ENCODE assay signal across 13 mouse cellular contexts in genomic region chr13:53293065-53293464, GRCm38 (mm10). TPM values are rescaled to one million over a fixed set of nuclear protein-coding genes. Genes with fewer than 3 reads are reported as not detected.
DNase-seq lines count a peak whose midpoint lies in the region; ATAC-seq lines count a peak whose summit lies in the region.
"Had no signal": no experiment of that assay in that cellular context is flagged by ENCODE, and none has a peak within 500 bp of the region (broad histone marks: within the 10 kb centered on the region; RNA-seq: fewer than 3 reads in every experiment).

No protein-coding gene starts in this region.

- H3K27me3 ChIP-seq in heart, embryonic 14.5 days (ENCODE audit: control insufficient read depth, insufficient read depth, low read length) = no peaks in the 10 kb centered on the region
- no peaks in the 10 kb centered on the region for H3K27me3 ChIP-seq in intestine, embryonic 14.5 days (replicated peaks; ENCODE audit: control insufficient read depth, insufficient read depth, low read length)
- peaks cover 5% of the 10 kb centered on the region; the same call in 1 of the 2 replicates for H3K27me3 ChIP-seq in liver, embryonic 11.5 days (replicated peaks; ENCODE audit: control insufficient read depth, insufficient read depth, low read length)

- WGBS in heart, embryonic 14.5 days = 13% methylated on average over 12 of the region's 12 CpGs
- 4% methylated on average over 12 of the region's 12 CpGs for WGBS in intestine, embryonic 14.5 days
- WGBS in liver, embryonic 11.5 days = 50% methylated on average over 12 of the region's 12 CpGs

- peak overlapping the region; percentile 51 for H3K4me2 ChIP-seq in heart, embryonic 14.5 days (ENCODE audit: low read length)
- peak overlapping the region; percentile 29 for H3K4me2 ChIP-seq in intestine, embryonic 14.5 days (ENCODE audit: low read length)
- H3K4me2 ChIP-seq in liver, embryonic 11.5 days = no peak overlapping the region
- H3K4me2 ChIP-seq: forebrain, embryonic 13.5 days; hindbrain, embryonic 14.5 days; liver, embryonic 12.5 days; neural tube, embryonic 13.5 days had no signal

- no peaks in the 10 kb centered on the region for H3K9me3 ChIP-seq in heart, embryonic 14.5 days (ENCODE audit: control insufficient read depth, low read length)
- H3K9me3 ChIP-seq in intestine, embryonic 14.5 days (ENCODE audit: control insufficient read depth, low read length) = no peaks in the 10 kb centered on the region
- H3K9me3 ChIP-seq in liver, embryonic 11.5 days (ENCODE audit: control insufficient read depth, low read length) = no peaks in the 10 kb centered on the region
- H3K9me3 ChIP-seq: forebrain, embryonic 13.5 days; liver, embryonic 12.5 days; neural tube, embryonic 13.5 days had no signal

- H3K9ac ChIP-seq in heart, embryonic 14.5 days (ENCODE audit: low read length) = no peak overlapping the region
- H3K9ac ChIP-seq in intestine, embryonic 14.5 days (ENCODE audit: low read length) = no peak overlapping the region
- H3K9ac ChIP-seq in liver, embryonic 11.5 days (ENCODE audit: low read depth, low read length) = no peak overlapping the region
- H3K9ac ChIP-seq: forebrain, embryonic 13.5 days; hindbrain, embryonic 14.5 days; liver, embryonic 12.5 days; neural tube, embryonic 13.5 days had no signal

- no peak for DNase-seq in heart, adult 8-10 months (ENCODE audit: low spot score)
- DNase-seq in kidney, postnatal 4 days = peak; percentile 30 to 41
- DNase-seq in kidney, postnatal 36 days = no peak
- peak; percentile 77 for DNase-seq in intestine, embryonic 14.5 days (ENCODE audit: low spot score)
- peak; percentile 94 for DNase-seq in mesoderm, embryonic 11.5 days (ENCODE audit: low read depth, low spot score)
- DNase-seq in liver, embryonic 11.5 days (ENCODE audit: low spot score) = no peak
- no peak for DNase-seq in cerebellum, postnatal 10 days

- H3K4me3 ChIP-seq in heart, embryonic 14.5 days (ENCODE audit: control insufficient read depth in 1 of 2, insufficient read depth in 1 of 2, low read depth in 1 of 2, low read length in 2 of 2) = no peak overlapping the region
- no peak overlapping the region for H3K4me3 ChIP-seq in intestine, embryonic 14.5 days (ENCODE audit: low read depth, low read length)
- H3K4me3 ChIP-seq in liver, embryonic 11.5 days (ENCODE audit: low read depth, low read length) = no peak overlapping the region
- H3K4me3 ChIP-seq: forebrain, embryonic 13.5 days; liver, embryonic 12.5 days; megakaryocyte, embryonic 14.5 days; neural tube, embryonic 13.5 days had no signal

- ATAC-seq in heart, embryonic 14.5 days (ENCODE audit: insufficient number of reproducible peaks, insufficient read depth, low FRiP score, low read depth) = no peak
- ATAC-seq in intestine, embryonic 14.5 days (replicated peaks; ENCODE audit: low FRiP score, low TSS enrichment, low read depth) = peak; percentile 65
- no peak for ATAC-seq in liver, embryonic 11.5 days (replicated peaks; ENCODE audit: low FRiP score)
- ATAC-seq: forebrain, embryonic 13.5 days; liver, embryonic 12.5 days had no signal

- H3K36me3 ChIP-seq in heart, embryonic 14.5 days (ENCODE audit: control insufficient read depth, insufficient read depth, low read length) = no peaks in the 10 kb centered on the region
- H3K36me3 ChIP-seq in intestine, embryonic 14.5 days (ENCODE audit: control insufficient read depth, insufficient read depth, low read length) = no peaks in the 10 kb centered on the region
- no peaks in the 10 kb centered on the region for H3K36me3 ChIP-seq in liver, embryonic 11.5 days (ENCODE audit: control insufficient read depth, insufficient read depth, low read length)
- H3K36me3 ChIP-seq: liver, embryonic 12.5 days; neural tube, embryonic 13.5 days had no signal

- H3K4me1 ChIP-seq in heart, embryonic 14.5 days (ENCODE audit: control insufficient read depth in 2 of 2, insufficient read depth in 2 of 2, low read length in 2 of 2) = peaks cover 12 to 15% of the 10 kb centered on the region in 2 experiments
- peaks cover 36% of the 10 kb centered on the region for H3K4me1 ChIP-seq in intestine, embryonic 14.5 days (replicated peaks; ENCODE audit: control insufficient read depth, insufficient read depth, low read length)
- no peaks in the 10 kb centered on the region for H3K4me1 ChIP-seq in liver, embryonic 11.5 days (replicated peaks; ENCODE audit: control insufficient read depth, insufficient read depth, low read length)
- H3K4me1 ChIP-seq: forebrain, embryonic 13.5 days; liver, embryonic 12.5 days; megakaryocyte, embryonic 14.5 days had no signal

- H3K27ac ChIP-seq in heart, embryonic 14.5 days (replicated peaks in 1 of 2; ENCODE audit: control insufficient read depth in 1 of 2, insufficient read depth in 1 of 2, low read depth in 2 of 2, low read length in 2 of 2) = 0 out of 4 replicates have a peak overlapping the region, but pooled peaks of 1 of the 2 experiments have one; percentile 14
- no peak overlapping the region; the same call in 1 of the 2 replicates for H3K27ac ChIP-seq in intestine, embryonic 14.5 days (ENCODE audit: low read depth)
- H3K27ac ChIP-seq in liver, embryonic 11.5 days (ENCODE audit: low read depth, low read length) = no peak overlapping the region
- H3K27ac ChIP-seq: forebrain, embryonic 13.5 days; hindbrain, embryonic 14.5 days; liver, embryonic 12.5 days; neural tube, embryonic 13.5 days had no signal

RNA-seq across cellular contexts. Expression of gene Ror2, which starts 7.1 kb away (rescaled TPM):
- polyA plus RNA-seq in heart, embryonic 14.5 days (2014; fragmentation: Nextera tagmentation; extraction: Ambion mirVana) = 11.5 and 13.2 TPM in 2 replicates
- total RNA-seq in heart, adult 8-10 months (2022) = 1 to 10 TPM in 3 of 4 experiments, under 1 TPM in 1; 0.72 to 1.2 (median 1.0) TPM
- polyA plus RNA-seq in intestine, embryonic 14.5 days (2014; fragmentation: Nextera tagmentation; extraction: Ambion mirVana) = 15.5 and 18.5 TPM in 2 replicates
- polyA plus RNA-seq in liver, embryonic 11.5 days (2014; fragmentation: Nextera tagmentation; extraction: Ambion mirVana) = 3.8 and 4.3 TPM in 2 replicates

Comparison
In these comparisons a context has a peak if more than half of its experiments do, and no peak if none do; other contexts are left out.
1. DNase-seq: peak in kidney, postnatal 4 days (2 of 2), intestine, embryonic 14.5 days (single experiment) and mesoderm, embryonic 11.5 days (single experiment); none in heart, adult 8-10 months (single experiment), kidney, postnatal 36 days (0 of 2), liver, embryonic 11.5 days (single experiment) and cerebellum, postnatal 10 days (0 of 2).